Mouse (Mus musculus) heart, embryonic 14.5 days (tissue): ENCODE results near the gene Dnlz. TPM values are rescaled to one million over a fixed set of nuclear protein-coding genes. Genes with fewer than 3 reads are reported as not detected.

Experiments used
- ATAC-seq: fragments of 200-750 bp; cut with Nextera tagmentation; 2 replicates; pipeline ENCODE4 v1.8.0; 2017; ENCODE audit warnings: low read depth, moderate TSS enrichment; ENCODE audit not compliant: insufficient number of reproducible peaks, insufficient read depth, low FRiP score
- H3K27ac ChIP-seq, 2 experiments: fragments of 200-500 bp in 1 of 2; fragments of 300-500 bp in 1 of 2; sonication (generic) in 1 of 2; replicated peaks in 1 of 2; 2 replicates each; pipeline ENCODE4 v1.5.1; 2012 to 2014; ENCODE audit warnings: low read depth in 2 of 2, low read length in 2 of 2, control low read depth in 1 of 2, mild to moderate bottlenecking in 1 of 2, mixed read lengths in 1 of 2; ENCODE audit not compliant: control insufficient read depth in 1 of 2, insufficient read depth in 1 of 2
- H3K27me3 ChIP-seq: fragments of 300-500 bp; sonication (generic); 2 replicates; pipeline ENCODE4 v1.6.1; 2014; ENCODE audit warnings: mild to moderate bottlenecking, low read length, control low read depth; ENCODE audit not compliant: control insufficient read depth, insufficient read depth
- H3K36me3 ChIP-seq: fragments of 300-500 bp; sonication (generic); 2 replicates; pipeline ENCODE4 v1.6.1; 2014; ENCODE audit warnings: mild to moderate bottlenecking, control low read depth, low read length, mixed read lengths; ENCODE audit not compliant: control insufficient read depth, insufficient read depth
- H3K4me1 ChIP-seq, 2 experiments: fragments of 200-500 bp in 1 of 2; fragments of 300-500 bp in 1 of 2; sonication (generic) in 1 of 2; 2 replicates each; pipeline ENCODE4 v1.6.1; 2012 to 2014; ENCODE audit warnings: low read length in 2 of 2, control low read depth in 1 of 2, mixed read lengths in 1 of 2; ENCODE audit not compliant: control insufficient read depth in 2 of 2, insufficient read depth in 2 of 2
- H3K4me2 ChIP-seq: fragments of 300-500 bp; sonication (generic); 2 replicates; pipeline ENCODE4 v1.6.1; 2014; ENCODE audit warnings: mild to moderate bottlenecking, low read length
- H3K4me3 ChIP-seq, 2 experiments: fragments of 200-500 bp in 1 of 2; fragments of 300-500 bp in 1 of 2; sonication (generic) in 1 of 2; 2 replicates each; pipeline ENCODE4 v1.5.1; 2012 to 2014; ENCODE audit warnings: low read length in 2 of 2, mild to moderate bottlenecking in 2 of 2, control low read depth in 1 of 2, low read depth in 1 of 2, moderate library complexity in 1 of 2; ENCODE audit not compliant: control insufficient read depth in 1 of 2, insufficient read depth in 1 of 2
- H3K9ac ChIP-seq: fragments of 300-500 bp; sonication (generic); 2 replicates; pipeline ENCODE4 v1.6.1; 2014; ENCODE audit warnings: mild to moderate bottlenecking, low read length
- H3K9me3 ChIP-seq: fragments of 300-500 bp; sonication (generic); 2 replicates; pipeline ENCODE4 v1.6.1; 2016; ENCODE audit warnings: low read length, control low read depth; ENCODE audit not compliant: control insufficient read depth
- WGBS: fragments of 180-500 bp; shearing (Covaris S2); extraction: QIAGEN DNeasy Blood & Tissue Kit; methylation state at CpG from one replicate; pipeline ENCODE4 v1.1.7; 2014; 5-methylcytosine and 5-hydroxymethylcytosine counted together
- polyA plus RNA-seq: library from polyadenylated mRNA; unstranded; fragments of >200 nt; fragmentation: Nextera tagmentation; extraction: Ambion mirVana; gene quantifications from 2 replicates; pipeline ENCODE4 v1.2.1, GENCODE M21; 2014

The Dnlz gene
- polyA plus RNA-seq, 1 experiment from 2014 or later, result 30.8 TPM

DNA sequence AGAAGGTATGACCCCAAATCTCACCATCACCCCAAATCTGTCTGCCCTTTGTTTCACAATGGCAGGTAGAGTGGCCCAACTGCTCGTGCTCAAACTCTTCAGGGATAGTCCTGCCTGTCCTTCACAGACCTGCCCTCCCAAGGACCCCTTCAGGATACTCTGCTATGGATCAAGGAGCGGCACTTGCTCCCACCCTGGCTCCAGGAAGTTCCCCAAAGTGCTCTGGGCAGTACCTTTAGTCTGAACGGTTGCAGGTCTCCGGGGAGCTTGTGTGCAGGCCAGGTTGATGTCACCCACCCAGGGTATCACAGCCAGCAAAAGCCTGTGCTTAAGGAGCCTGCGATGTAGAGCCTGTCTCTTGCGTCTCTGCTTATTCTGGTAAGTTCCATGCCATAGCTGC lies 16.0 kb upstream of the Dnlz start:
- Histone ChIP-seq H3K9ac (no peak overlapping the region), H3K36me3 (peaks cover 97% of the 10 kb centered on the region), H3K4me2 (no peak overlapping the region), H3K4me3 (no peak overlapping the region), H3K27ac (no peak overlapping the region), H3K9me3 (no peaks in the 10 kb centered on the region), H3K27me3 (no peaks in the 10 kb centered on the region), H3K4me1 (peaks cover 8 to 16% of the 10 kb centered on the region in 2 experiments)
- no peak for ATAC-seq
- 95% methylated on average over 6 of the region's 6 CpGs for WGBS

DNA sequence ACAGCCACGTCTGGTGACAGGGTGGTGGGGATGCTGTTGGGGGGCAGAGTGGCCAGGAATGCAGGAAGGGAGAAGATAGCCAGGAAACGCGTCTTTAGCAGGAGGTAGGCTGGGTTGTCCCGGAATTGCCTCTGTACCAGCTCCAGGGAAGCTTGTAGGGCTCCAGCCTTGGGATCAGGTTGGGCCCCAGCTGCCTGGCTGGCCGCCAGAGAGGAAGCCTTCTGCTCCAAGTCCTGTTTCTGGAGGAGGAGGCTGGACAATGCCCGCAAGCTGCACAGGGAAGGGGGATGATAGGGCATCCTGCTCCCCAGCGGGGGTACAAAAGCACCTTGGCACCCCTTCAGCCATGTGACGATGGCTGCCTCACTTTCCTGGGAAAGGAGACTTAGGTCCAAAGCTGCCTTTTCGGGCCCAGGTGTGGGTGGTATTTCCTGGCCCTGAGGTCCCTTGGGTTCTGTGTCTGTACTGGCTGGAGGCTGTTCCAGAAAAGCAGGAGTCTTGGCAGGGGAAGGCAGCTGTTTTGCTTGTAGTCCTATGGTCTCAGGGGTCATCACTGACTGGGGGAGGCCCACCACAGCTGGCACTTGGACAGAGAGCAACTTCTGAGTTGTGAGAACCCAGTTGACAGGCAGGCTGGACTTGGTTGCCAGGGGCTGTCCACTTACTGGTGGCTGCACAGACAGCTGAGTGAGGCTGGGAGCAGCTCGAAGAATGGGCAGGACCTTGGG lies 13.0 kb upstream of the Dnlz start:
- Histone ChIP-seq H3K4me3 (no peak overlapping the region), H3K4me1 (peaks cover 8 to 16% of the 10 kb centered on the region in 2 experiments), H3K9ac (no peak overlapping the region), H3K27me3 (no peaks in the 10 kb centered on the region), H3K27ac (peak overlapping the region; percentile 25 to 61), H3K36me3 (peaks cover 76% of the 10 kb centered on the region), H3K9me3 (no peaks in the 10 kb centered on the region), H3K4me2 (no peak overlapping the region)
- 0 out of 2 replicates have a peak, but pooled peaks have one; percentile 49 for ATAC-seq
- 46% methylated on average over 10 of the region's 10 CpGs for WGBS

DNA sequence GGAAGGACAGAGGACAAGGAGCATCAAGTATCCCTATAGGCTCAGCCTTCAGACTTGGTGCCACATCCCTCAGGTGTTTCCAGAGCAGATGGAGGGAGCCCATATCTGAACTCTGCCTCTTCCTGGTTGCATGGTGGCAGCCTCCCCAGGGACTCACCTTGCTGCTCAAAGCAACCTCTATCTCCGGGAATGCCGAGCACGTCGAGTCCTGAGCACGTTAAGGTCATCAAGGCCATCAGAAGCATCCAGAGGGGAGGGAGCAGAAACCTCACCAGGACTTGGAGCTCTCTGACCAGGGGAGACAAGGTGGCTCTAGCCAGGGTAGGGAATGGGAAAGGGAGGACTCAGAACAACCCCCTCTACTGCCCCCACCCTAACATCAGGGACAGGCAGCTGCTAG lies 11.6 kb upstream of the Dnlz start:
- H3K9me3 ChIP-seq, result no peaks in the 10 kb centered on the region
- ATAC-seq, result no peak

DNA sequence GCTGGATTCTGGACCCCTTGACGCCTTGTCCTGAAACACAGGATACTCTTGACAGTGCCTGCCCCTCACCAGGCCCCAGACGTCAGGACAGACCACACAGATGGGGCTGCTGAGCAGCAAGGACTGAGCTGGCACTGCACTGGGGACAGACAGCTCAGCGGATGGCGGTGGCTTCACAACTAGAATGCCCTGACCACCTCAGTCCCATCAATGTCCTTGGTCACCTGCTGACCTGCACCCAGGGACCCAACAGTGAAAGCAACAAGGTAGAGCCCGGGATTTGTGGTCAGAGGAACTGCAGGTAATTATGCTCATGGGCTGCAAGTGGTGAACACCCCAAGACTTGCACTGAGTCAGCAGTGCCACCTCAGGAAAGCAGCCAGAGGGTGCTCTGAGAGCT lies 11.1 kb upstream of the Dnlz start:
- no peaks in the 10 kb centered on the region for H3K9me3 ChIP-seq
- peaks cover 8 to 16% of the 10 kb centered on the region in 2 experiments for H3K4me1 ChIP-seq
- ATAC-seq, result no peak
- H3K9ac ChIP-seq, result no peak overlapping the region
- no peak overlapping the region for H3K4me3 ChIP-seq
- WGBS, result 77% methylated on average over 5 of the region's 5 CpGs
- H3K27ac ChIP-seq, result no peak overlapping the region
- H3K36me3 ChIP-seq, result peaks cover 56% of the 10 kb centered on the region
- H3K4me2 ChIP-seq, result no peak overlapping the region
- no peaks in the 10 kb centered on the region for H3K27me3 ChIP-seq

More for the DNA sequence above, 11.6 kb upstream of the Dnlz start:
- no peak overlapping the region for H3K4me3 ChIP-seq
- no peak overlapping the region for H3K27ac ChIP-seq
- no peaks in the 10 kb centered on the region for H3K27me3 ChIP-seq
- WGBS, result 53% methylated on average over 5 of the region's 5 CpGs
- peaks cover 61% of the 10 kb centered on the region for H3K36me3 ChIP-seq
- H3K4me1 ChIP-seq, result peaks cover 8 to 16% of the 10 kb centered on the region in 2 experiments
- no peak overlapping the region for H3K9ac ChIP-seq
- H3K4me2 ChIP-seq, result no peak overlapping the region

DNA sequence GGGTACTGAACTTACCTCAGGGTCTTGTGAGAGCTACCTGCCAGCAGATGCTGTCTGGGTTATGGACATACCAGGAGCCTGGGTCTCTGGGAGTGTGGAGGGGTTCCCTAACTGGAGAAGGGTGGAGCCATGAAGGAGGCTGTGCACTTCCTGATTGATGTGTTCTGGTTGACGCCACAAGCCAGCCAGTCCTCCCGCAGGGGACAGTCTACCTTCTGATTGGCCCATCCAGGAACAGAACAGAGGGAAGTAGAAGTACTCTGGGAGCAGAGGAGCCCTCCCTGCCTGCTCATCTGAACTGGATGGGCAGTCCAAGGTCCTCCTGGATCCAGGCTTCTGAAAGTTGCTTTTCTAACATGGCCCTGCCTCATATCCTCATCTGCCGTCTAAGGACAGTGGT lies 8.9 kb upstream of the Dnlz start, which contains the start of gene Card9:
Card9 (minus strand) TSS at position 147 of the 400 bp plus-strand sequence.
- WGBS, result 37% methylated on average over 3 of the region's 3 CpGs
- H3K36me3 ChIP-seq, result peaks cover 34% of the 10 kb centered on the region
- H3K27ac ChIP-seq, result no peak within 1 kb of the TSS
- no peaks in the 10 kb centered on the region for H3K27me3 ChIP-seq
- H3K4me3 ChIP-seq, result no peak within 1 kb of the TSS
- no peak within 1 kb of the TSS for H3K9ac ChIP-seq
- H3K4me2 ChIP-seq, result no peak within 1 kb of the TSS
- peaks cover 8 to 16% of the 10 kb centered on the region in 2 experiments for H3K4me1 ChIP-seq
- no peak for ATAC-seq
- H3K9me3 ChIP-seq, result no peaks in the 10 kb centered on the region

DNA sequence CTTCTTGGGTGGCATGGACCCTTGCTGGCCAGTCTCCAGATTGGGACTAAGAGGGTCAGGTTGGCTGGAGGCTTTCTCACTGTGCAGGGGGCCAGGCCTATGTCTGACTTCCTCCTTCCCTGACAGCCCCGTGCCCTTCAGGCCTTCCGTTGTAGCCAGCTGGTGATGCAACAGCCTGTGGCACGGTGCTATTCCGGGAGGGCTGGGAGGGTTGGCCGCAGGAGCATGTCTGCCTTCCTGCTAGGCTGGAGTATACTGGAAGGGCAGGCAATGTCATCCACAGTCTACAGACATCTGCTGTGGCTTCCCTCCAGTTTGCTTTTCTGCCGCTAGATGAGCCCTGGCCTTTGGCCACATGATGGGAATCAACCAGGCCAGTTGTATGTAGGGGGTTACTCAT lies 8.1 kb upstream of the Dnlz start:
- peaks cover 5 to 8% of the 10 kb centered on the region in 2 experiments for H3K4me1 ChIP-seq
- ATAC-seq, result no peak
- H3K36me3 ChIP-seq, result peaks cover 26% of the 10 kb centered on the region; the same call in 1 of the 2 replicates
- H3K4me3 ChIP-seq, result no peak overlapping the region
- no peaks in the 10 kb centered on the region for H3K9me3 ChIP-seq
- H3K4me2 ChIP-seq, result no peak overlapping the region
- H3K27me3 ChIP-seq, result no peaks in the 10 kb centered on the region
- no peak overlapping the region for H3K9ac ChIP-seq
- H3K27ac ChIP-seq, result no peak overlapping the region
- WGBS, result 54% methylated on average over 6 of the region's 6 CpGs

DNA sequence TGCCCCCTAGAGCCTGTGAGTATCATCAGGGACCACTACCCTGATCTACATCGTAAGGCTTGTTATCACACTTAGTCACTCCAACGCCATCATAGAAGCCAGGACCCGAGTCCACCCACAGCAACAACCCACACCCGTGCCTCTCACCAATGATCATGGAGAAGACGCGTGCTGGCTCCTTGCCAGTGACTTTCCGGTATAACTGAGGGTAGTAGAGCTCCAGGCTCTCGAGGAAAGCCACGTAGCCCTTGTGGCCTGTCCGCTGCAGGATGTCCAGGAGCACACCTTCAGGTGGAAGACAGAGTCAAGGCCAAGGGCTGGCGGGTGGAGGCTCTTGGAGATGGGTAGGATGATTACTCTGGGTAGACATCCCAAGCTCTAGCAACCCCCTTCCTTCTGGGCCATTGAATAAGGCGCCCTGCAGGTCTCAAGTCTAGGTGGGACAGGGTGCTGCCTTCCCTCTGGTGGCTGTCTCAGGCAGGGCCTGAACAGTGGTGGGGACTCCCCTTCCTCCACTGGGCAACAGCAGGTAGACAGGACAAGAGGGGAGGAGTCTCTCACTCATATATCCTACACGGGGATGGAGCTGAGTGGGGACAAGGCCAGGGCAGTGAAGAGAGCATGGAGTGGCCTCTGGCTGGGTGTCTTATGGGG lies 6.9 kb upstream of the Dnlz start:
- Histone ChIP-seq H3K27ac (no peak overlapping the region), H3K4me1 (no peaks in the 10 kb centered on the region), H3K9ac (no peak overlapping the region), H3K36me3 (peaks cover 15% of the 10 kb centered on the region; the same call in 1 of the 2 replicates), H3K4me2 (no peak overlapping the region), H3K4me3 (no peak overlapping the region), H3K9me3 (no peaks in the 10 kb centered on the region), H3K27me3 (no peaks in the 10 kb centered on the region)
- no peak for ATAC-seq
- 79% methylated on average over 13 of the region's 13 CpGs for WGBS
